Mouse (Mus musculus) layer of hippocampus, adult 9-10 months (tissue): ENCODE data around the gene 4933402J07Rik.

Experiments used
- DNase-seq: peaks from one replicate; pipeline ENCODE4 v3.0.0; 2022; ENCODE audit warnings: low spot score

4933402J07Rik gene

DNA sequence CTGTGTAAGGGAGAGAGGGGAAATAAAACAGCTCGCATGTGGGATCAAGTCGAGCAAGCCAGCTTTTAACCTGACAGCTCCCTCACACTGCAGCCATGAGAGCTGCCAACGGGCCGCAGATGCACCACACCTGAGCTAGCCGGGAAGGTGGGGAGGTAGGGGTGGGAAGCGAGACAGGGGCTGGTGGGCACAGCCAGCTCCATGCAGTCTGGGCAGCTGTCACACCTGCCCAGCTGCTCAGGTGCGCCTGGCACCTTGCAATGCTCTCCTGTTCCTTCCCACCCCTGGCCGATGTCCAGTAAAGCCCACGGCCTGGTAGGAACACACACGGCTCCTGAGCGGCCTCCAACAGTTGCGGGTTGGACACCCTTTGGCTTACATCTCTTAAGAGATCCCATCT, 57.5 kb downstream of the 4933402J07Rik start:
- DNase-seq, result no peak

DNA sequence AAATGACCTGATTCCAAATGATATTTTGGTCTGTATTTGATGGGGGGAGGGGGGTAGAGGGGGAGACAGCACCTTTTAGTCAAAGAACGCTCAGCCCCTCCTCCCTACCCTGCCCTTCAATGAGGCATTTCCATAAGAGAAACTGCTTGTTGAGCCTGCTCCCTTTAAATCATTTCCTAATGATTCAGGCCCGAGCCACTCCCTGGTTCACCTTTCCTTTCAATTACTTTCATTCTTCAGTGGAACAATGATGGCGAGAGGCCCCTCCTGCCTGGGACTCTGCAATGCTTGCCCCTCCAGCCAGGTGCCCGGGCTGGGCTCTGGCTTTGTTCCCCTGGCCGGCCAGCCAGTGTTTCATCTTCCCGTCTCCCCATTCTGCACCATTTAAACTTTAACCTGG, 66.0 kb downstream of the 4933402J07Rik start:
- no peak for DNase-seq

DNA sequence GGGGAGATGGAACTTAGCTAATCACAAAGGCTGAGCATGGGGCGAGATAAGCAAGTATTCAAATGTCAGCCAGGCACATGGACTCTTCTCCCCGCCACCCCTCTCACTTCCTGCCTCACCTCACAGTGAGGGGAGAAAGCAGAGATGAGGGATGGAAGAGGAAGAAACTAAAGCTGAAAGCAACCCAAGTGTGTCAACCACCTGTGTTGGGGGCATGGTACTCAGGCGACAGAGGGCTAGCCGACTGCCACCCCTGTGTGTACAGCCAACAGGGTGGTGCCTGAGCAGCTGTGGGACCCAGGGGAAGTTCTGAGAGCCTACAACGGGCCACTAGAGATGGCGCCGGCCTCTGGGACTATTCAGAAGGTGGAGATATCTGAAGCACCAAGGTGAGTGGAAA, 68.1 kb downstream of the 4933402J07Rik start:
- no peak for DNase-seq

DNA sequence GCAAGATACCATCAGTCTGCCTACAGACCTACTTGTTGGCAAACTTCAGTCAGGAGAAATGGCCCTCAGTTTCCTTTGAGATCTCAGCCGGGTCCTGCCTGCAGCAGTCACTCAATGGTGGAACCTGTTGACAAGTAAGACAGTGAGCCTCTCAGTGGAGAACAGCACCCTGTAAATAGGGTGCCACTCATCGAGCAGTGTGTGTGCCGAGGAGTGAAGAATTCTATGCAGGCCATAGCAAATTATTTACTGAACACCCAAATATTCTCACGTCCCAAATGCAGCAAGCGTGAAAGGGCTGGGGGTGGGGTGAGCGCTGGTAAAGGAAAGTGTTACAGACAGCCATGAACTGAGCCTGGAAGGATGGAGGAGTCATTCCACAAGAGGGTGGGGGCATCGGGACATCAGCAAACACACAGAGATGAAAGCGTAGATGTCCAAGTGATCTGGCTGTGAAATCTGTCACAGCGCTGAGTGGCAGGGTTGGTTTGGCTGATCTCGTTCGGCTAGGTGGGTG, 72.6 kb downstream of the 4933402J07Rik start:
- no peak for DNase-seq
